Mouse (Mus musculus) limb, embryonic 14.5 days (tissue): ENCODE data around the gene Kat6b. TPM values are rescaled to one million over a fixed set of nuclear protein-coding genes. Genes with fewer than 3 reads are reported as not detected.
A peak's percentile ranks its signal among the peaks of the same experiment; 100 is the strongest.

ENCODE experiments used
- ATAC-seq: fragments of 200-750 bp; cut with Nextera tagmentation; 2 replicates; pipeline ENCODE4 v1.8.0; 2017; ENCODE audit warnings: low read depth, moderate number of reproducible peaks, moderate TSS enrichment; ENCODE audit not compliant: low FRiP score
- DNase-seq: peaks from one replicate; pipeline ENCODE4 v3.0.0-alpha.2; 2015; ENCODE audit warnings: low spot score
- H3K27ac ChIP-seq: fragments of 300-500 bp; sonication (generic); replicated peaks from 2 replicates; pipeline ENCODE4 v1.5.1; 2014; ENCODE audit warnings: low read depth, mild to moderate bottlenecking, low read length, moderate library complexity, mixed read lengths
- H3K27me3 ChIP-seq: fragments of 300-500 bp; sonication (generic); 2 replicates; pipeline ENCODE4 v1.6.1; 2014; ENCODE audit warnings: low read length, mixed read lengths; ENCODE audit not compliant: control insufficient read depth, insufficient read depth
- H3K36me3 ChIP-seq: fragments of 300-500 bp; sonication (generic); 2 replicates; pipeline ENCODE4 v1.6.1; 2014; ENCODE audit warnings: mild to moderate bottlenecking, low read length, moderate library complexity, mixed read lengths; ENCODE audit not compliant: control insufficient read depth, insufficient read depth
- H3K4me1 ChIP-seq: fragments of 300-500 bp; sonication (generic); 2 replicates; pipeline ENCODE4 v1.6.1; 2014; ENCODE audit warnings: antibody characterized with exemption, low read length, mixed read lengths; ENCODE audit not compliant: control insufficient read depth, insufficient read depth
- H3K4me2 ChIP-seq: fragments of 300-500 bp; sonication (generic); replicated peaks from 2 replicates; pipeline ENCODE4 v1.6.1; 2014; ENCODE audit warnings: low read depth, mild to moderate bottlenecking, low read length, moderate library complexity; ENCODE audit not compliant: severe bottlenecking
- H3K4me3 ChIP-seq: fragments of 300-500 bp; sonication (generic); replicated peaks from 2 replicates; pipeline ENCODE4 v1.5.1; 2014; ENCODE audit warnings: low read length
- H3K9ac ChIP-seq: fragments of 300-500 bp; sonication (generic); 2 replicates; pipeline ENCODE4 v1.6.1; 2014; ENCODE audit warnings: mild to moderate bottlenecking, low read depth, low read length, moderate library complexity; ENCODE audit not compliant: severe bottlenecking
- H3K9me3 ChIP-seq: fragments of 300-500 bp; sonication (generic); 2 replicates; pipeline ENCODE4 v1.6.1; 2016; ENCODE audit warnings: low read length; ENCODE audit not compliant: control insufficient read depth
- POLR2A ChIP-seq: fragments of 200-500 bp; IDR thresholded peaks from 2 replicates; pipeline ENCODE4 v1.8.0; 2012; ENCODE audit warnings: inconsistent platforms, mild to moderate bottlenecking, moderate library complexity, borderline replicate concordance; ENCODE audit not compliant: insufficient read depth, insufficient read length; ENCODE audit errors: extremely low read depth
- WGBS: fragments of 180-500 bp; shearing (Covaris S2); extraction: QIAGEN DNeasy Blood & Tissue Kit; methylation state at CpG from one replicate; pipeline ENCODE4 v1.1.7; 2014; 5-methylcytosine and 5-hydroxymethylcytosine counted together
- polyA plus RNA-seq, 2 experiments: library from polyadenylated mRNA; depleted of rRNA in 1 of 2; stranded (reverse) in 1 of 2; unstranded in 1 of 2; fragments of >200 nt; fragmentation: Nextera tagmentation in 1 of 2; extraction: Ambion mirVana in 1 of 2; gene quantifications; 2 replicates each; pipeline versions ENCODE4 v1.2.1 to v1.2.3; 2012 to 2014

The Kat6b gene
- polyA plus RNA-seq, 2 experiments: 26.0 to 35.5 TPM

DNA sequence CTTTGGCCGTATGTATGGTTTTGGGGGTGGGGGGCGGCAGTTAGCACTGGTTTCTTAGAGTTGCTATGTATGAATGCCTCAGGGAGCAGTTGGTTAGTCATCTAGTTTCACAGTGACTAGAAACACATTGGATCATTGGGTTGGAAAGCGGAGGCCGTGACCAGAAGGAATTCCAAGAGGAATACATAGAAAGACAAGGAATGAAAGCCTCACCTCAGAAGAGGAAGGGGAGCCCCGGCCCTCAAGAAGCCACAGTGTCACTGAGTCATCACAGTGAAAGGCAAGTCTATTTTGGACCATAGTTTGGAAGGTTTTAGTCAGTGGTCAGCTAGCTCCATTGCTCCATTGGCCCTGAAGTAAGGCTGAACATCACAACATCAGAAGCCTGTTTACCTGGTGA is 132.9 kb downstream of the Kat6b start:
- H3K4me3 ChIP-seq: no peak overlapping the region
- no peak for TF ChIP-seq POLR2A
- peaks cover 32% of the 10 kb centered on the region for H3K4me1 ChIP-seq
- 83% methylated on average over 5 of the region's 5 CpGs for WGBS
- H3K9me3 ChIP-seq: no peaks in the 10 kb centered on the region
- H3K27ac ChIP-seq: no peak overlapping the region
- no peak for DNase-seq
- no peaks in the 10 kb centered on the region for H3K27me3 ChIP-seq
- no peak overlapping the region for H3K4me2 ChIP-seq
- peaks cover 16% of the 10 kb centered on the region for H3K36me3 ChIP-seq
- no peak for ATAC-seq
- no peak overlapping the region for H3K9ac ChIP-seq

- no peaks in the 10 kb centered on the region for H3K9me3 ChIP-seq
- H3K9ac ChIP-seq: no peak overlapping the region
- TF ChIP-seq POLR2A: no peak
- DNase-seq: no peak
- peaks cover 26% of the 10 kb centered on the region for H3K36me3 ChIP-seq
- H3K4me3 ChIP-seq: no peak overlapping the region
- H3K27ac ChIP-seq: no peak overlapping the region
- no peak overlapping the region for H3K4me2 ChIP-seq
- no peak for ATAC-seq
- 96% methylated on average over 2 of the region's 2 CpGs for WGBS
- peaks cover 23% of the 10 kb centered on the region for H3K4me1 ChIP-seq
- H3K27me3 ChIP-seq: no peaks in the 10 kb centered on the region
These were observed 134.6 kb downstream of the Kat6b start for GRCm38 (mm10) chr14:21615853-21616252.

- Histone ChIP-seq H3K27me3 (no peaks in the 10 kb centered on the region), H3K27ac (peak overlapping the region; percentile 76), H3K4me2 (0 out of 2 replicates have a peak overlapping the region, but pooled peaks have one; percentile 3), H3K4me3 (no peak overlapping the region), H3K9ac (no peak overlapping the region), H3K4me1 (peaks cover 28% of the 10 kb centered on the region), H3K9me3 (no peaks in the 10 kb centered on the region), H3K36me3 (peaks cover 23% of the 10 kb centered on the region)
- TF ChIP-seq POLR2A: no peak
- ATAC-seq (peak; percentile 45; the same call in 1 of the 2 replicates), DNase-seq (peak; percentile 84)
- WGBS: 18% methylated on average over 4 of the region's 4 CpGs
These were observed 136.2 kb downstream of the Kat6b start for GRCm38 (mm10) chr14:21617221-21617980.

DNA sequence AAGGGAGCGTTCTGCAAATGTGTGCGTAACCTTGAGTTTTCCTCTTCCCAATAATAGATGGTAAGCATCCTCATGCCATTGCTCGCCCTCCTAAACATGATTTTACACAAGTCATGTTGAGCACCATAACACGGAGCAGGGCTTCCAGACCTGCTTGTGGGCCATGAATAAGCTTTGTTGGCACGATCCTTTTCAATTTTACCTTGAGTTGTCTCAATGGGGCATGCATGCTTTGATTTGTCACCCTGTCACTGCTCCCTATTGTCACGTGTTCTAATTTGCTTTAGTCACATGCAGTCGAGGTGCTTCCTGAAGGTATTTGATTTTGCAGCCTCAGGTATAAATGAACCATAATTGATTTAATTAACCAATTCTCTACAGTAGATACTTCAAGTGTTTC is 138.7 kb downstream of the Kat6b start:
- DNase-seq (no peak), ATAC-seq (no peak)
- H3K27ac ChIP-seq: no peak overlapping the region
- no peak for TF ChIP-seq POLR2A
- no peaks in the 10 kb centered on the region for H3K9me3 ChIP-seq
- no peak overlapping the region for H3K4me2 ChIP-seq
- H3K36me3 ChIP-seq: peaks cover 34% of the 10 kb centered on the region
- H3K27me3 ChIP-seq: no peaks in the 10 kb centered on the region
- H3K4me1 ChIP-seq: peaks cover 25% of the 10 kb centered on the region
- WGBS: 88% methylated on average over 7 of the region's 7 CpGs
- H3K9ac ChIP-seq: no peak overlapping the region
- H3K4me3 ChIP-seq: no peak overlapping the region

DNA sequence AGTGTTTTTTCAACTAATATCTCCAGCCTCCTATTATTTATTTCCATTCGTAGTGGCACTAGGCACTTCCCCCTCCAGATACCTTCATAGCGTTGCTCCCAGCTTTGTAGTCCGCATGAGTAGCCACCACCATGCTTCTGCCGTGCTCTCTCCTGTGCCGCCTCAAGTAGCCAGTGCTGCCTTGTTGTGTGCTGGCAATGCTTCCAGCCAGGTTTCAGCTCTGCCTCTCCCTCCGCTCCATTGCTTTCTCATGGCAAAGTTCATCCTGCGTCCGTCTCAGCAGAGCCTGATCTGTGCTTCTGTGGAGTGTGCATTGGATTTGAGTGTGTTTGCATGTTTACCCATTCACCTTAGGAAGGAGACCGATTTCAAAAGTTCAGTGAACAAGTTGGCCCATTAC is 144.7 kb downstream of the Kat6b start:
- Histone ChIP-seq H3K4me2 (no peak overlapping the region), H3K27me3 (no peaks in the 10 kb centered on the region), H3K4me1 (peaks cover 10% of the 10 kb centered on the region), H3K4me3 (no peak overlapping the region), H3K27ac (no peak overlapping the region), H3K9ac (no peak overlapping the region), H3K9me3 (no peaks in the 10 kb centered on the region), H3K36me3 (peaks cover 61% of the 10 kb centered on the region)
- no peak for TF ChIP-seq POLR2A
- DNase-seq: no peak
- ATAC-seq: no peak
- 92% methylated on average over 9 of the region's 9 CpGs for WGBS
